Mouse (Mus musculus) kidney, postnatal 0 days (tissue): ENCODE data around the gene Prpsap2. TPM values are rescaled to one million over a fixed set of nuclear protein-coding genes. Genes with fewer than 3 reads are reported as not detected.
A peak's percentile ranks its signal among the peaks of the same experiment; 100 is the strongest.

Experiments
- ATAC-seq: fragments of 200-750 bp; cut with Nextera tagmentation; replicated peaks from 2 replicates; pipeline ENCODE4 v1.8.0; 2017; ENCODE audit warnings: low read depth, moderate number of reproducible peaks, moderate TSS enrichment, moderate library complexity; ENCODE audit not compliant: low FRiP score
- DNase-seq: peaks from one replicate; pipeline ENCODE4 v3.0.0-alpha.2; 2016; ENCODE audit warnings: low spot score
- H3K27ac ChIP-seq: fragments of 300-500 bp; sonication (generic); 2 replicates; pipeline ENCODE4 v1.5.1; 2014; ENCODE audit warnings: mild to moderate bottlenecking
- H3K27me3 ChIP-seq: fragments of 300-500 bp; sonication (generic); 2 replicates; pipeline ENCODE4 v1.6.1; 2014; ENCODE audit warnings: low read length, mixed read lengths; ENCODE audit not compliant: insufficient read depth
- H3K36me3 ChIP-seq: fragments of 300-500 bp; sonication (generic); 2 replicates; pipeline ENCODE4 v1.6.1; 2014; ENCODE audit warnings: low read length, mixed read lengths; ENCODE audit not compliant: insufficient read depth
- H3K4me1 ChIP-seq: fragments of 300-500 bp; sonication (generic); replicated peaks from 2 replicates; pipeline ENCODE4 v1.6.1; 2014; ENCODE audit warnings: antibody characterized with exemption, low read length, mixed read lengths; ENCODE audit not compliant: insufficient read depth
- H3K4me2 ChIP-seq: fragments of 300-500 bp; sonication (generic); 2 replicates; pipeline ENCODE4 v1.6.1; 2014; ENCODE audit warnings: mild to moderate bottlenecking, low read length, moderate library complexity, mixed read lengths
- H3K4me3 ChIP-seq: fragments of 300-500 bp; sonication (generic); replicated peaks from 2 replicates; pipeline ENCODE4 v1.5.1; 2014; ENCODE audit warnings: low read depth, low read length
- H3K9ac ChIP-seq: fragments of 300-500 bp; sonication (generic); 2 replicates; pipeline ENCODE4 v1.6.1; 2014; ENCODE audit warnings: low read depth, low read length
- H3K9me3 ChIP-seq: fragments of 300-500 bp; sonication (generic); replicated peaks from 2 replicates; pipeline ENCODE4 v1.6.1; 2016; ENCODE audit warnings: low read length, inconsistent platforms, mixed read lengths
- CTCF ChIP-seq: IDR thresholded peaks from 2 replicates; pipeline ENCODE4 v1.5.1; 2016; ENCODE audit warnings: antibody characterized with exemption, low read depth, mild to moderate bottlenecking, moderate library complexity
- WGBS: fragments of 180-500 bp; shearing (Covaris S2); extraction: QIAGEN DNeasy Blood & Tissue Kit; methylation state at CpG from one replicate; pipeline ENCODE4 v1.1.7; 2014; 5-methylcytosine and 5-hydroxymethylcytosine counted together
- polyA plus RNA-seq: library from polyadenylated mRNA; unstranded; fragments of >200 nt; fragmentation: Nextera tagmentation; extraction: Ambion mirVana; gene quantifications from 2 replicates; pipeline ENCODE4 v1.2.1, GENCODE M21; 2015

The Prpsap2 gene
- polyA plus RNA-seq, 1 experiment from 2014 or later, result 27.8 TPM

DNA sequence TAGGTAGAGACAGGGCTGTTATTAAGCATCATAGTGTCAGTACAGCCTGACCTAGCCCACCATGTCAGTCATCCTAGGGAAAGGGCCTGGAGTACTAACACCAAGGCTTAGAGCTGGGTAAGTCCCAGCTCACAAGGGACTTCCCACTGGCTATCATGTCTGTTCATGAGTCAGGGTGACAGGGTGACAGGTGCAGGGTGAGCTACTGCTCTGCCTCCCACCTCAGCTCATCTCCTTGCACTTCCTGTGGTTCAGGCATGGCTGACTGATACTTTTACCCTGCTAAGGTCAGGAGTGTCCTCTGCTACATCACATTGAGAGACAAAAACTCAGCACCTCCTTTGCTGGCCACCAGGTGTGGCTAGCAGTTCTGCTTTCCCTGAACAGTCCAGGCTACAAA is 63.0 kb downstream of the Prpsap2 start:
- no peak for TF ChIP-seq CTCF

DNA sequence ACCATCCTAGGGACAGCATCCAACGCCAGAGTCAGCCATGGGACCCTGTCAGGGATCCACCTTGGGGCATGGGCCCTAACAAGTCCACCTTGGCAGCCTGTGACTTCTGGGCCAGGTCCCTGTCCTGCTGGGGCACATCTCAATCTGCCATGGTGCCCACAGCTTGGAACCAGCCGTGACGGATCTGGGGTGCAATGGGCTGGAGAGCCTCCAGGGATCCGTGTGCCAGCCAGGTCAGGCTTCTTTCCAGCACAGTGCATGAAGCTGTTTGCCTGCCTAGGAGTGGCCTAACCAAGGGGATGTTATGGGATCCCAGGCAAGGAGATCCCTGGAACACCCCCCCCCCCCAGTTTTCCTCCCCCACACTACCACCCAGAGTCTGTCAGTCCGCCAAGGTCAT is 68.9 kb downstream of the Prpsap2 start:
- no peak for TF ChIP-seq CTCF
- Histone ChIP-seq H3K9me3 (no peaks in the 10 kb centered on the region), H3K4me2 (no peak overlapping the region), H3K4me3 (no peak overlapping the region), H3K27ac (no peak overlapping the region), H3K9ac (no peak overlapping the region), H3K27me3 (no peaks in the 10 kb centered on the region), H3K4me1 (no peaks in the 10 kb centered on the region), H3K36me3 (no peaks in the 10 kb centered on the region)
- DNase-seq (no peak), ATAC-seq (no peak)
- WGBS, result 84% methylated on average over 5 of the region's 5 CpGs

More for the DNA sequence above, 63.0 kb downstream of the Prpsap2 start:
- Histone ChIP-seq H3K4me2 (no peak overlapping the region), H3K36me3 (no peaks in the 10 kb centered on the region), H3K4me1 (peaks cover 6% of the 10 kb centered on the region; the same call in 1 of the 2 replicates), H3K27ac (no peak overlapping the region), H3K4me3 (no peak overlapping the region), H3K9me3 (no peaks in the 10 kb centered on the region), H3K27me3 (no peaks in the 10 kb centered on the region), H3K9ac (no peak overlapping the region)
- ATAC-seq (no peak), DNase-seq (no peak)

DNA sequence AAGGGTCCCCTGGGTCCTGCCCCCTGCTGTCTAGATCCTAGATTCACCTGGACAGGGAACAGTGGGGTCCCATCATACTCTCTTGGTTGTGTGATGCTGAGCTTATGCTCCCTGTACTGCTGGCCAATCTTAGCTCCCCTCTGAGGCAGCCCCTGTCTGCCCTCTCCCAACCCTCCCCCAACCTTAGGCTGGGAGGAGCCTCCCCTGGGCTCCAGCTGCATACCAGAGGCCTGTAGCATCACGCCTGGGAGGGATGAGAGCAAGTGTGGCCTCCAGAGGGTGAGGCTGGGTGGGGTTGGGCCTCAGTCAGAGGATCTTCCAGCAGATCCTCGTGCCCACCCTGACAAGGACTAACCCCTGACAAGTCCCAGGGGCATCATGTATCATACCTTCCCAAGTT is 74.3 kb downstream of the Prpsap2 start:
- peaks cover 9% of the 10 kb centered on the region; the same call in 1 of the 2 replicates for H3K4me1 ChIP-seq
- ATAC-seq, result no peak
- H3K27me3 ChIP-seq, result 0 out of 2 replicates have a peak, but pooled peaks cover 14% of the 10 kb centered on the region
- no peak overlapping the region for H3K4me2 ChIP-seq
- DNase-seq, result no peak
- H3K36me3 ChIP-seq, result no peaks in the 10 kb centered on the region
- H3K9me3 ChIP-seq, result no peaks in the 10 kb centered on the region
- no peak for TF ChIP-seq CTCF
- 59% methylated on average over 2 of the region's 2 CpGs for WGBS
- 0 out of 2 replicates have a peak overlapping the region, but pooled peaks have one; percentile 13 for H3K27ac ChIP-seq
- no peak overlapping the region for H3K9ac ChIP-seq
- H3K4me3 ChIP-seq, result no peak overlapping the region

DNA sequence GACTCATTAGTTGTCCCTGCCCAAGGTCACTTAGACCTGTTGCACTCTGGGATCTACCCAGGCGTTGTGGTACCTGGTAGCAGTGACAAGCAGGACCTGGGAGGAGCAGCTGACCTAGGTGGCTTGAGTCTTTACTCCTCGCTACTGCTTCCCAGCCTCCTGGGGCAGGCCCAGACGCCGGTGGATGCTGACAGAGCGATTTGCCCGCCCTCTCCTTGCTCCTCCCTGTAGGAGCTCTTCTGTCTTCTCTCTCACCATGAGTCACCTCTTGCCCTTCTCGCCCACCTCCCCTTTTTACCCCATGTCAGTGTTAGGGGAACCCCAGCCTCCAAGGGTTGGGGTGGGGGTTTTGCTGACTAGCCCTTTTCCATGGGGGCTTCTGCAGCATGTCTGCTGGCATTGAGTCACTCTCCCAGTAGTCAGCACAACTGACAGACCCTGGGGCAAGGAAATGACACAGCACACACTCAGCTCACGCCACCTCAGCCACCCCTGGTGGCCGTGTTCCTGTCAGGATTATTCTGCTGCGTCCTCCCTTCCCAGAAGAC is 74.9 kb downstream of the Prpsap2 start:
- ATAC-seq (no peak), DNase-seq (no peak)
- Histone ChIP-seq H3K36me3 (no peaks in the 10 kb centered on the region), H3K4me1 (peaks cover 9% of the 10 kb centered on the region; the same call in 1 of the 2 replicates), H3K4me3 (no peak overlapping the region), H3K4me2 (no peak overlapping the region), H3K9ac (no peak overlapping the region), H3K27ac (no peak overlapping the region), H3K9me3 (no peaks in the 10 kb centered on the region), H3K27me3 (0 out of 2 replicates have a peak, but pooled peaks cover 14% of the 10 kb centered on the region)
- WGBS, result 51% methylated on average over 10 of the region's 10 CpGs
- TF ChIP-seq CTCF, result no peak

DNA sequence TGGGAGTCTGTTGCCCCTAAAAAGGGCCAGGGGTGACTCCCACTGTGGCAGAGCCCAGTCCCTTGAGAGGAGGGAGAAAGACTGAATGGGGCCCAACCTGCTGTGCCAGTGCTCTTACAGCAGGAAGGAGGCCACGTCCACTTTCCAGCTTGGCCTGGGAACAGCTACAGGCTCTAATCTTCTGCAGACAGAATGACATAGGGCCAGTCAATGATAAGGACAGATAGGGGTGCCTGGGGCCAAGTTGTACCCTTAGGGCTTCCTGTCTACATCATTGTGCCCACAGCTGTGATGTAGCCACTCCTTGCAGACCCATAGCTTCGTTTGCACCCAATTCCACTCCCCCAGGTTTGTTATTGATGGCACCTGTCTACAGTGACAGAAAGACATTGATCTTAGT is 75.7 kb downstream of the Prpsap2 start:
- Histone ChIP-seq H3K4me1 (peaks cover 9% of the 10 kb centered on the region; the same call in 1 of the 2 replicates), H3K36me3 (no peaks in the 10 kb centered on the region), H3K4me2 (no peak overlapping the region), H3K9me3 (no peaks in the 10 kb centered on the region), H3K27ac (no peak overlapping the region), H3K9ac (no peak overlapping the region), H3K27me3 (0 out of 2 replicates have a peak, but pooled peaks cover 14% of the 10 kb centered on the region), H3K4me3 (no peak overlapping the region)
- no peak for DNase-seq
- no peak for TF ChIP-seq CTCF
- 41% methylated on average over 2 of the region's 2 CpGs for WGBS
- no peak for ATAC-seq

DNA sequence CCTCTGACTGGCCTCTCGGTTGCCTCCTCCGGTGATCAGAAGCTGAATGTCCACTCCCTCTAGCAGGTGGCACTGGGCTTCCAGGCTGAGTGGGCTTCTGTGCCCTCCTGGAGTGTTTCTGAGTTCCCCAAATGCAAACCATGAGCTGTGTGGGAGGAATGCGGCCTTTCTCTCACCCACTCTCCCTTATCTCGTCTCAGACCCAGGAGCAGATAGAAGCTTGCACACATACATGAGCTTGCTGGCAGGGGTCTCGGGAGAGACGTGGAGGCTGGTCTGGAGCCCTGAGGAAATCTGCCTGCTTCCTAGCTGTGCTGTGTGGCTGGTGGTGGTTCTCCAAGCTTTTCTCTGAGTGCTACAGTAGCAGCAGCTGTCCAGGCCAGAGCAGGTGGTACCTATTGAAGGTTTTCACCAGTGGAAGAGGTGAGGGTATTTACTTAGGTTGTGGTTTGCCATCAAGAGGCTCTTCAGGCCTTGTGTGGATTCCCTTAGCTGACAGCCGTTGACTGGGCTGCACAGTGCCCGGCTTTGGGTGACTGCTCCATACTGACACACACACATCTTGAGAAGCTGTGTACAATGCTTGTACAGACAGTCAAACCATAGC is 76.7 kb downstream of the Prpsap2 start:
- TF ChIP-seq CTCF, result no peak
- 0 out of 2 replicates have a peak, but pooled peaks cover 14% of the 10 kb centered on the region for H3K27me3 ChIP-seq
- H3K4me3 ChIP-seq, result peak overlapping the region; percentile 40; the same call in 1 of the 2 replicates
- H3K4me2 ChIP-seq, result peak overlapping the region; percentile 69
- H3K9me3 ChIP-seq, result no peaks in the 10 kb centered on the region
- H3K36me3 ChIP-seq, result no peaks in the 10 kb centered on the region
- H3K27ac ChIP-seq, result no peak overlapping the region
- 67% methylated on average over 8 of the region's 8 CpGs for WGBS
- ATAC-seq (no peak), DNase-seq (no peak)
- no peak overlapping the region for H3K9ac ChIP-seq
- H3K4me1 ChIP-seq, result peaks cover 9% of the 10 kb centered on the region; the same call in 1 of the 2 replicates
